Mouse (Mus musculus) MEL-GATA-1-ER (cell line): ENCODE data around the gene Lmf1.

Experiments used
- DNase-seq: peaks from one replicate; pipeline ENCODE4 v3.0.0-alpha.2; 2012; ENCODE audit warnings: low read depth; ENCODE audit errors: extremely low read depth

Gene Lmf1

GRCm38 (mm10) chr17:25568206-25568605 is 10.7 kb upstream of the Lmf1 start:
- DNase-seq, result no peak

- DNase-seq, result no peak
Observed at GRCm38 (mm10) chr17:25568880-25569279, 10.0 kb upstream of the Lmf1 start.

- DNase-seq, result no peak
Observed at GRCm38 (mm10) chr17:25569833-25570647, 8.8 kb upstream of the Lmf1 start.

- no peak for DNase-seq
Observed at GRCm38 (mm10) chr17:25570648-25571452, 8.0 kb upstream of the Lmf1 start, which contains the start of gene Sox8. Gene Sox8, minus strand, starts transcription at chr17:25570686.

- DNase-seq, result no peak
Observed at GRCm38 (mm10) chr17:25571453-25571820, 7.4 kb upstream of the Lmf1 start.

- DNase-seq, result no peak
Observed at GRCm38 (mm10) chr17:25575208-25575971, 3.5 kb upstream of the Lmf1 start.

GRCm38 (mm10) chr17:25576034-25576433 is 2.9 kb upstream of the Lmf1 start:
- no peak for DNase-seq

- DNase-seq, result no peak
Observed at GRCm38 (mm10) chr17:25577263-25577662, 1.6 kb upstream of the Lmf1 start.

GRCm38 (mm10) chr17:25577702-25578101 is 1.2 kb upstream of the Lmf1 start:
- no peak for DNase-seq

- DNase-seq, result no peak
Observed at GRCm38 (mm10) chr17:25579332-25580047, 605 bp downstream of the Lmf1 start.

- DNase-seq, result no peak
Observed at GRCm38 (mm10) chr17:25582076-25582475, 3.2 kb downstream of the Lmf1 start.

GRCm38 (mm10) chr17:25583099-25583498 is 4.2 kb downstream of the Lmf1 start:
- no peak for DNase-seq

- peak; percentile 92 for DNase-seq
Observed at GRCm38 (mm10) chr17:25583858-25584257, 5.0 kb downstream of the Lmf1 start.

GRCm38 (mm10) chr17:25584646-25585045 is 5.8 kb downstream of the Lmf1 start:
- no peak for DNase-seq

GRCm38 (mm10) chr17:25590068-25590467 is 11.2 kb downstream of the Lmf1 start:
- DNase-seq, result no peak

GRCm38 (mm10) chr17:25590985-25591384 is 12.1 kb downstream of the Lmf1 start:
- no peak for DNase-seq

- no peak for DNase-seq
Observed at GRCm38 (mm10) chr17:25592336-25592735, 13.5 kb downstream of the Lmf1 start.

GRCm38 (mm10) chr17:25593411-25594261 is 14.8 kb downstream of the Lmf1 start:
- no peak for DNase-seq

GRCm38 (mm10) chr17:25595495-25595894 is 16.6 kb downstream of the Lmf1 start:
- no peak for DNase-seq

GRCm38 (mm10) chr17:25597537-25597936 is 18.7 kb downstream of the Lmf1 start:
- no peak for DNase-seq
